Mouse (Mus musculus) liver, adult 2 months (tissue): ENCODE results near the gene Gm20661.

Experiments
- CTCF ChIP-seq: fragments of 200-500 bp; IDR thresholded peaks from 2 replicates; pipeline ENCODE4 v1.5.1; 2011; ENCODE audit warnings: low read depth, low read length, control low read depth
- POLR2A ChIP-seq: fragments of 200-500 bp; IDR thresholded peaks from 2 replicates; pipeline ENCODE4 v1.6.1; 2011; ENCODE audit warnings: low read length, control low read depth; ENCODE audit not compliant: insufficient read depth; ENCODE audit errors: extremely low read depth

- TF ChIP-seq CTCF = no peak
- no peak for TF ChIP-seq POLR2A
Measured at GRCm38 (mm10) chr9:107996049-107996448, 13.2 kb downstream of the Gm20661 start, which contains the start of gene Gm20662.
